23 mouse cellular contexts compared by ENCODE assay signal in the genomic region with DNA sequence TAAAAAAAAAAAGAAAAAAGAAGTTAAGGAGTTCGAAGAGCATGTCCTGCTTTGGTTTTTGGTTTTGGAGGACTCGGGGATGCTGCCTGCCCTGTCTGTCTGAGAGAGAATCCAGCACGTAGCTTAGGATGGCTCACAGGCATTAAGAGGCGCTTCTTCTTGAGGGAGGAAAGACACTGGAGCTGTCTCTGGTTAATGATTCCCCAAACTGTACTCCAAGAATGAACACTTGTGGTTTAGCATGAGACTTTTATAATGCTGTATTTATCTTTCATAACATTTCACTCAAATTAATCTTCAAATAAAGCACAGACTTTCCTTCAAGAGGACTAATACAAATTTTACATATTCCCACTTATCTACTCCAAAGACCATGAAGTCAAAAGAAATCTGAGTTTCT.
"Had no signal": no experiment of that assay in that cellular context is flagged by ENCODE, and none has a peak within 500 bp of the region (broad histone marks: within the 10 kb centered on the region; RNA-seq: fewer than 3 reads in every experiment).

No protein-coding gene starts in this region.

- H3K9me3 ChIP-seq: heart, embryonic 12.5 days; heart, embryonic 15.5 days; hindbrain, embryonic 10.5 days; hindbrain, embryonic 12.5 days; limb, embryonic 13.5 days; limb, embryonic 15.5 days had no signal

- H3K4me2 ChIP-seq: heart, embryonic 12.5 days; heart, embryonic 15.5 days; hindbrain, embryonic 12.5 days; hindbrain, embryonic 14.5 days; limb, embryonic 13.5 days; limb, embryonic 15.5 days; liver, embryonic 11.5 days had no signal

- H3K27me3 ChIP-seq: heart, embryonic 12.5 days; heart, embryonic 15.5 days; hindbrain, embryonic 12.5 days; limb, embryonic 13.5 days; limb, embryonic 15.5 days had no signal

- DNase-seq: gastrocnemius, postnatal 14 days; heart, adult 18-20 months; heart, postnatal 10 days; heart, postnatal 4 days; kidney, adult 11 months; kidney, postnatal 10 days; kidney, postnatal 25 days; layer of hippocampus, adult 9-11 months; layer of hippocampus, postnatal 36 days; left cerebral cortex, postnatal 4 days; lung, adult 18-20 months had no signal

- H3K27ac ChIP-seq: heart, embryonic 15.5 days; hindbrain, embryonic 10.5 days; hindbrain, embryonic 12.5 days; hindbrain, embryonic 14.5 days; limb, embryonic 13.5 days; limb, embryonic 15.5 days; liver, embryonic 14.5 days had no signal

- H3K4me1 ChIP-seq: hindbrain, embryonic 12.5 days; limb, embryonic 13.5 days; limb, embryonic 15.5 days had no signal

- H3K9ac ChIP-seq: heart, embryonic 12.5 days; heart, embryonic 15.5 days; hindbrain, embryonic 12.5 days; hindbrain, embryonic 14.5 days; limb, embryonic 13.5 days; limb, embryonic 15.5 days; liver, embryonic 14.5 days had no signal

- ATAC-seq: forebrain, embryonic 16.5 days; hindbrain, embryonic 16.5 days; intestine, embryonic 16.5 days had no signal

- H3K4me3 ChIP-seq: heart, embryonic 12.5 days; heart, embryonic 15.5 days; hindbrain, embryonic 10.5 days; hindbrain, embryonic 12.5 days; limb, embryonic 13.5 days; limb, embryonic 15.5 days had no signal

- H3K36me3 ChIP-seq: heart, embryonic 12.5 days; heart, embryonic 15.5 days; hindbrain, embryonic 10.5 days; hindbrain, embryonic 12.5 days; limb, embryonic 13.5 days; limb, embryonic 15.5 days had no signal
